Mouse (Mus musculus): ENCODE results near the gene Mindy4. TPM values are rescaled to one million over a fixed set of nuclear protein-coding genes. Genes with fewer than 3 reads are reported as not detected.

The Mindy4 gene
- polyA plus RNA-seq, 1 experiment from 2014 or later: 1.4 TPM

DNA sequence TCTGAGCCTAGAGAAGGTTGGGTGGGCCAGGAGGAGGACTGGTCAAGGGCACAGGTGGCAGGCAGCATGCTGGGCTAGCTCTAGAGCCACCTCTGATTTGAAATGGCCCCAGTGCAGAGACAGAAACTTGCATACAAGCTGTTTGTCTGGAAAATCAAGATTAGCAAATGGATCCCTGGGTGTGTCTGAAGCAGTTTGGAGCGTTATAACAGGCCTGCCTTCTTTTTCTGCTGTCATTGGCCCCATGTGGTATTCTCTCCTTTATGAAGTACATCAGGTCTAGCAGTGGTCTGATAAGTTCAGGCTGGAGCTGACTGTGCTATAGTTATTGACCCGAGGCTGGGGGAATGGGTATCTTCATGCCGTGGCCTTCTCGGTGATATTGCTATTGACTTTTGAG, 110.7 kb downstream of the Mindy4 start:
- no peaks in the 10 kb centered on the region for H3K36me3 ChIP-seq
- peak overlapping the region; percentile 15; the same call in 1 of the 2 replicates for H3K9ac ChIP-seq
- no peak for DNase-seq
- peak overlapping the region; percentile 70 for H3K27ac ChIP-seq
- H3K4me2 ChIP-seq: no peak overlapping the region
- H3K27me3 ChIP-seq: no peaks in the 10 kb centered on the region
- peak; percentile 83 for ATAC-seq (ENCODE audit: low read depth)
- WGBS (ENCODE audit: insufficient replicate concordance): 24% methylated on average over 4 of the region's 4 CpGs
- H3K4me1 ChIP-seq (replicated peaks): peaks cover 34% of the 10 kb centered on the region
- no peak overlapping the region for H3K4me3 ChIP-seq (replicated peaks)
- H3K9me3 ChIP-seq (replicated peaks): no peaks in the 10 kb centered on the region

DNA sequence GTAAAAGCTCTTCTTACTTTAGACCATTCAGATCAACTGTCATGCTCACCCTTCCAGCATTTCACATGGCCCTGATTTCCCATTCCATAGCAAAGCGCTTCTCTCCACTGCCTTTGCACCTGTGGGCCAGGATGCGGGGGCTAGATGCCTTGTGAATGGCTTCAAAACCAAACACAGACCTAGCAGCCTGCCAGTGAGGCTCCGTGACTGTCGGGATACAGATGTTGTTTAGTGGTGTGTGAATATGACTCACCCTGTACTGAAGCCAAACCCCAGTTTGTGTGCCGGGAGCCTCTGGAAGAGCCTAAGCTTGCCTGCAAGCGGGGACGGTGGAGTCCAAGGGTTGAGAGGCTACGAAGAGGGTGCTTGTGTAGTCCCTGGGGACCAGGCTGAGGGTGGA, 111.4 kb downstream of the Mindy4 start:
- H3K27me3 ChIP-seq: no peaks in the 10 kb centered on the region
- no peaks in the 10 kb centered on the region for H3K36me3 ChIP-seq
- no peak overlapping the region for H3K9ac ChIP-seq
- ATAC-seq (ENCODE audit: low read depth): no peak
- WGBS (ENCODE audit: insufficient replicate concordance): 84% methylated on average over 8 of the region's 8 CpGs
- H3K4me3 ChIP-seq (replicated peaks): no peak overlapping the region
- H3K9me3 ChIP-seq (replicated peaks): no peaks in the 10 kb centered on the region
- H3K4me2 ChIP-seq: no peak overlapping the region
- no peak for DNase-seq
- H3K4me1 ChIP-seq (replicated peaks): peaks cover 41% of the 10 kb centered on the region
- H3K27ac ChIP-seq: peak overlapping the region; percentile 70

DNA sequence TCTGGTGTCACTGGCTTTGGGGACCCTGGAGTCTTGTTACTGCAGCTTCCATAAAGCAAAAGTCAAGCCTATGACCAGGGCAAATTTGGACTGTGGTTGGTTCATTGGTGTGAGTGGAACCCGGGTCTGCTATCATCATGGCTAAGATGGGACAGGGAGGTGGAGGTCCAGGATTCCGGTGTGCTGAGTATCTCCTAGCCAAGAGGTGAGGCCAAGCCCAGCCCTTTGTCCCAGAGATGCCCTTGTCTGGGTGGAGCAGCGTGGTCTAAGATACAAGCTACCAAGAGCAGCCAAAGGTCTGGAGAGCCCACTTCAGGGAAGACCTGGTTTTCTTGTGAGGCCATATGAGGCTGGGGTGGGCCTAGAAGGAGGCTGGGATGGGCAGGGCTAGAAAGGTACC, 115.4 kb downstream of the Mindy4 start:
- no peak overlapping the region for H3K27ac ChIP-seq
- peaks cover 67% of the 10 kb centered on the region for H3K4me1 ChIP-seq (replicated peaks)
- no peak overlapping the region for H3K9ac ChIP-seq
- ATAC-seq (ENCODE audit: low read depth) (no peak), DNase-seq (no peak)
- no peaks in the 10 kb centered on the region for H3K27me3 ChIP-seq
- no peak overlapping the region for H3K4me3 ChIP-seq (replicated peaks)
- whole genome bisulfite sequencing (ENCODE audit: insufficient replicate concordance): 78% methylated on average over 3 of the region's 3 CpGs
- no peaks in the 10 kb centered on the region for H3K9me3 ChIP-seq (replicated peaks)
- H3K36me3 ChIP-seq: no peaks in the 10 kb centered on the region
- H3K4me2 ChIP-seq: no peak overlapping the region

DNA sequence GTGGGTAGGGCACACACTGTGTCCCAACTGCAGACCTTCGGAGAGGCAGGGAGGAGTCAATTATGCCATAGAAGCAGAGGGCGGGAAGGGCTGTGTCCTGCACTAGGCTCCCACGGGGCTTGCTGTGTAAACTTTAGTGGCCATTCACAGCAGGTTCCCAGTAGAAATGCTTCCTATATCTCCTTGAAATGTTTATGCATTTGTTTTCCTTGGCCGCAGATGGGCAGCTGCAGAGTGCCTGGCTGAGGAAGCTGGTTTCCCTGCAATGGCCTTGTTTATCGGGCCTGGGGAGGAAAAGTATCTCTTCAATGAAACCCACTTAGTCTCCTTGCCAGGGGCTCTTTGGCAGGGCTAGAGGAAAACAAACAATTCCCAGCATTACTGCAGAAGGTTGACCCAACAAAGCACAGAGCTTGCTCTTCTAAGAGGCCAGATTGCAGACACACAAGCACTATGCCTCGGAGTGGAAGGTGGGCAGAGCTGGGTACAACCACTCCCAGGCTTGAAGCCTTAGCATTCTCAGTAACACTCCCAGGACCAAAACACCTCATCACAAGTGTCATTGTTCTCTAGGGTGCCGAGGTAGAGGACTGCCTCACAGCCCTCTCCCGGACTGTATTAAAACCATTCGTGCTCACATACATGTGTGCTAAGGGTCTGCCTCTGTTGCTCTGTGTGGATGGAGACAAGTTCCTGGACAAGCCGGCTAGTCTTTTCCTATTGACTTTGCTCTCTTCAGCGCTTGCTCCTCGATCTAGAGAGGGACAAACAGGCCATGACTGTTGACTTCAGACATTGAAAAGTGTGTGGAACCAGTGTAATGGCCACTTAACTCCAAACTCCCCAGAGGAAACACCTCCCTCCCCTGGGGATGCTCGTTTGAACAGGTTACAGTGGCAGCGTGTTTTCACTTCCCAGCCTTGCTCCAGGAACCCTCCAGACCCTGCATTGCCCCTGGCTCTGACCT, 116.7 kb downstream of the Mindy4 start:
- H3K9me3 ChIP-seq (replicated peaks): no peaks in the 10 kb centered on the region
- H3K27ac ChIP-seq: peak overlapping the region; percentile 85
- 75% methylated on average over 14 of the region's 14 CpGs for WGBS (ENCODE audit: insufficient replicate concordance)
- ATAC-seq (ENCODE audit: low read depth) (no peak), DNase-seq (no peak)
- no peak overlapping the region for H3K4me3 ChIP-seq (replicated peaks)
- H3K27me3 ChIP-seq: no peaks in the 10 kb centered on the region
- H3K9ac ChIP-seq: peak overlapping the region; percentile 23
- H3K4me2 ChIP-seq: no peak overlapping the region
- peaks cover 67% of the 10 kb centered on the region for H3K4me1 ChIP-seq (replicated peaks)
- H3K36me3 ChIP-seq: no peaks in the 10 kb centered on the region

DNA sequence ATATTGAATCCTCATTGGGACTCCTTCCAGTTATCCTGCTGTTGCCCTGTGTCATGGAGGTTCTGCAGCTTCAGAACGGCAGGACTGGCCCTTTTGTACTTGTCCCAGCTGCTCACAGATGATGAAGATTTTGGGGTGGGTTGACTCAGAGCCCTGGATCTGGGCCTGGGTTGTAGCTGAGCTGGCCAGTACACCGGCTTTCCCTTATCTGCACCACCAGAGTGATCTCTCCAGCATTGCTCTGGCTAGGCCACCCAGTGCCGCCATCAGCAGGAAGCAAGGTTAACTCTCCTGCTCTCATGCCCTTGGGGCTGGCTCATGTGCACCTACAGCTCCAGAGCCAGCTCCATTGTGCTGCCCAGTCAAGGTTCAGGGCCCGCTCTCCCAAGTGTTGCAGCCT, 117.7 kb downstream of the Mindy4 start:
- DNase-seq: no peak
- Histone ChIP-seq H3K27ac (peak overlapping the region; percentile 85), H3K9me3 (replicated peaks) (no peaks in the 10 kb centered on the region), H3K27me3 (no peaks in the 10 kb centered on the region), H3K4me3 (replicated peaks) (no peak overlapping the region), H3K36me3 (no peaks in the 10 kb centered on the region), H3K4me2 (peak overlapping the region; percentile 50), H3K4me1 (replicated peaks) (peaks cover 78% of the 10 kb centered on the region), H3K9ac (peak overlapping the region; percentile 67)
- 29% methylated on average over 4 of the region's 4 CpGs for WGBS (ENCODE audit: insufficient replicate concordance)
- peak; percentile 67 for ATAC-seq (ENCODE audit: low read depth)

DNA sequence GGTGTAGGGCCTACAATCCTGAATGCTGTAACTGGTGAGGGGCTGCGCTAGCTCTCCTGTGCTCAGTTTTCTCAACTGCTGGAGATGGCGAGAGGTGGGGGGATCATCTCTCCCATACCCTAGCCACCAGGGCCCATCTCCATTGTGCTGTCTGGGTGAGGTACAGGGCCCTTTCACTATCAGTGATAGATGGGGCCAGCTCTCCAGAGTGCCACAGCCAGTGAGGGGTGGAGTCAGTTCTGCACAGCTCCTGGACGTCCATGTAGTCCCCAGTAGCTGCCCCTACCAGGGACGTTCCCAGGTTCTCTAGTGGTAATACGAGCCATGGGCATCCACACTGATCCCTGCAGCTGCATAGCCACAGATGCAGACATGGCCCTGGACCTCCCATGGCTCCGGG, 118.3 kb downstream of the Mindy4 start:
- Histone ChIP-seq H3K36me3 (no peaks in the 10 kb centered on the region), H3K9ac (peak overlapping the region; percentile 67), H3K27me3 (no peaks in the 10 kb centered on the region), H3K9me3 (replicated peaks) (no peaks in the 10 kb centered on the region), H3K4me1 (replicated peaks) (peaks cover 84% of the 10 kb centered on the region), H3K4me3 (replicated peaks) (no peak overlapping the region), H3K27ac (peak overlapping the region; percentile 85), H3K4me2 (peak overlapping the region; percentile 50)
- ATAC-seq (ENCODE audit: low read depth) (peak; percentile 73), DNase-seq (no peak)
- 34% methylated on average over 6 of the region's 6 CpGs for WGBS (ENCODE audit: insufficient replicate concordance)

DNA sequence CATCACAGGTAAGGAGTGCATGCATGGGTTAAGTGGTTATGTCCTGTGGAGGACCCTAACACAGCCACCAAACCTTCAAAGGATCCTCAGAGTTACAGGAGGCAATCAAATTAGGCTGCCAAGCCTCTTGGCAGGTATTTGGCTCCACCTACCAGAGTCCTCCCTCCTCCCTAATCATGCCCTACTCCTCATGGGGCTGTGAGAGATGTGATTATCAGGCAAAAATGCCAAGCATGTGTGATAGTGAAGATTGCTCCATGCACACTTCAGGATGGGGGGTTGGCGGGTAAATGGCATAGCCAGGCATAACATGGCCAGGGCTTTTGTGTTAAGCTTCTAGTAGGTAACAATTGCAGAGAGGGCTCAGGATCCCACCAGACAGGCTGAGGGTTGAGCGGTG, 119.8 kb downstream of the Mindy4 start:
- Histone ChIP-seq H3K36me3 (no peaks in the 10 kb centered on the region), H3K4me2 (peak overlapping the region; percentile 62), H3K27ac (peak overlapping the region; percentile 96), H3K4me1 (replicated peaks) (peaks cover 98% of the 10 kb centered on the region), H3K4me3 (replicated peaks) (peak overlapping the region; percentile 35), H3K9me3 (replicated peaks) (no peaks in the 10 kb centered on the region), H3K9ac (peak overlapping the region; percentile 67), H3K27me3 (no peaks in the 10 kb centered on the region)
- DNase-seq (no peak), ATAC-seq (ENCODE audit: low read depth) (peak; percentile 47)
- WGBS (ENCODE audit: insufficient replicate concordance): 59% methylated on average over 2 of the region's 2 CpGs

DNA sequence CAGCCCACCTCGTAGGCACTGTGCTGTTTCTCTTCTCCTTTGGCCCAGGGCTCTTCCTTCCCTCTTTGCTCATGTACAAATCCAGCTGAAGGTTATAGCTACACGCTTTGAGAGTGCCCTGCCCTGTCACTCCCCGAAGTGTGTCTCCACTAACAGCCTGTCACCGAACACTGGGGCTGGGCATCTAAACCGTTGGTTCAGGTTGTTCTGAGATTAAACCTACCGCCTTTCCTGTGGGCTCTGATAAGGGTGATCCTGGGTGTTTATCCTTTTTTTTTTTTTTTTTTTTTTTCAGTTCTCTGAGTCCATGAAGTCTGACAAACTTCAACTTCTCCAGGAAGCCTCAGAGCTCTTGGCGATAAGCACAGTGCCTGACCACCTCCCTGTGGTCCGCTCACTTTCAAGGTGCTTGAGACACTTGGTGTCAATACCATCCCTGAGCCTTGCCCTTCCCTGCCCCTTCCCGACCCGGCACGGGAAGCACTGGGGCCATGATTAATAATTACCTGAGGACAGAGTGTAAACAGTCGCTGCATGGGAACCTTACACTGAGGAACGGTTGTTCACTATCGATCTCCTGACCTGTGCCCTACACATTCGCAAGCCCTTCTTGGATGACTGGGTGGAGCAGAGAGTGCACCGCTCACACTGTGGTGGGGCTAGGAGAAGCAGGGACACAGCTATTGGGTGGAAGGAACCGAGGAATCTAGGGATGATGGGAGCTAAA, 120.9 kb downstream of the Mindy4 start:
- Histone ChIP-seq H3K4me2 (peak overlapping the region; percentile 62), H3K9me3 (replicated peaks) (no peaks in the 10 kb centered on the region), H3K27ac (peak overlapping the region; percentile 96), H3K27me3 (no peaks in the 10 kb centered on the region), H3K4me3 (replicated peaks) (peak overlapping the region; percentile 35), H3K36me3 (no peaks in the 10 kb centered on the region), H3K9ac (peak overlapping the region; percentile 67), H3K4me1 (replicated peaks) (peaks cover 95% of the 10 kb centered on the region)
- 10% methylated on average over 17 of the region's 17 CpGs for WGBS (ENCODE audit: insufficient replicate concordance)
- peak; percentile 78 for DNase-seq
- ATAC-seq (ENCODE audit: low read depth): peak; percentile 72

DNA sequence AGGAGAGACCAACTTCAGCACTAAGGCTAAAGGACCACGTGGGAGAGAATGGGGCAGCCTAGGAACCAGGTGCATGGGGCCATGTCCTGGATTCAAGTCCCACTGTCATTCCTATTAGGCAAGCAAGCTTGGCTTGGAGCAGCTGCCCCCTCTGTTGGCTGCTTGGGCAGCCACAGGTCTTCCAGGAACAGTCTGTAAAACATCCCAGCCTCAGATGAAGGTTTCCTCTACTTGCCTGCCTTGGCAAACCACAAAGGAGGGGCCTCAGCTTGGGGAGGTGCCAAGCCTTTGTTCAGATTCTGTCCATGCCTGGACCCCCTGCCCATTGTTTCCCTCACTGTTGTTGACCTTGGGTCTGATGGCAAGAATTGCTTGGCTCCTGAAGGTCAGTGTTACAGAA, 121.6 kb downstream of the Mindy4 start:
- H3K27me3 ChIP-seq: 0 out of 2 replicates have a peak, but pooled peaks cover 1% of the 10 kb centered on the region
- peak overlapping the region; percentile 67 for H3K9ac ChIP-seq
- H3K4me3 ChIP-seq (replicated peaks): no peak overlapping the region
- peaks cover 87% of the 10 kb centered on the region for H3K4me1 ChIP-seq (replicated peaks)
- ATAC-seq (ENCODE audit: low read depth) (no peak), DNase-seq (no peak)
- H3K27ac ChIP-seq: peak overlapping the region; percentile 96
- WGBS (ENCODE audit: insufficient replicate concordance): 33% methylated on average over 1 of the region's 1 CpGs
- no peaks in the 10 kb centered on the region for H3K36me3 ChIP-seq
- no peaks in the 10 kb centered on the region for H3K9me3 ChIP-seq (replicated peaks)
- peak overlapping the region; percentile 62 for H3K4me2 ChIP-seq

DNA sequence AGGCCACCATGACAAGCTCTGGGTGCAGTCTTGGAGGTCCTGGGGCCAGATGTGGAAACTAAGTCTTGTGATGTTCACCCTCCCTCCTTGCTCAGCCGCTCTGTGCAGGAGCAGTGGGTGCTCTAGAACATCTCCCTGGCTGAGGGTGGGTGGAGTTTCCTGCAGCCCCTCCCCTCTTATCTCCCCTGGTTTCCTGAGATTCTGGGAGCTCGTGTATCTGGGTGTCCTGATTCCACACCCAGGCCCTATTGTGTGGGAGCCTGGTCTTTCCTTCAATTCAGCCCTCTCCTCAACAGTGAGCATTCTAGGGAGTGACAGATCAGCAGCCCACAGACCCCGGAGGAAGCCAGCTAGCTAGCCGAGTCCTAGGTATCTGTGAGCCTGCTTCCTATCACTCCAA, 123.1 kb downstream of the Mindy4 start:
- DNase-seq (peak; percentile 63), ATAC-seq (ENCODE audit: low read depth) (peak; percentile 13)
- H3K9me3 ChIP-seq (replicated peaks): no peaks in the 10 kb centered on the region
- no peak overlapping the region for H3K4me3 ChIP-seq (replicated peaks)
- peak overlapping the region; percentile 27; the same call in 1 of the 2 replicates for H3K4me2 ChIP-seq
- H3K9ac ChIP-seq: peak overlapping the region; percentile 19; the same call in 1 of the 2 replicates
- peak overlapping the region; percentile 25; the same call in 1 of the 2 replicates for H3K27ac ChIP-seq
- H3K36me3 ChIP-seq: no peaks in the 10 kb centered on the region
- WGBS (ENCODE audit: insufficient replicate concordance): 7% methylated on average over 4 of the region's 4 CpGs
- peaks cover 76% of the 10 kb centered on the region for H3K4me1 ChIP-seq (replicated peaks)
- peaks cover 7% of the 10 kb centered on the region; the same call in 1 of the 2 replicates for H3K27me3 ChIP-seq

DNA sequence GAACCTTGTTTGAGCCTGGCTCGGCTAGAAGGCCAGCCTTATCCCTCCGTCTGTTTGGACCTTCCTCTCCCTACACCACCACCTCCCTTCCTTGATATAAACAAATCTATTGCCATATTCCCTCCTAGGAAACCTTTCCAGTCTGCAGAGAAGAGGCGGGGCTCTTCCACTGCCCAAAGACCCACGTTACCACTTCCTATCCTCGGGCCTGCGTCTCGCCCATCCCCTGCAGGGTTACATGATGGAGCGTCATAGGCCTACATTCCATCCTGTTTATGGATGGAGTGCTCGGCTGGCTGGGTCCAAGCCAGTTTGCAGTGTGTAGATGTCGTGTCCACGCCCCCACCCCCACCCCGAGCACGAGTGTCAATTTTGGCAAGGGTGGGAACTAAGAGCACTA, 124.1 kb downstream of the Mindy4 start:
- DNase-seq (no peak), ATAC-seq (ENCODE audit: low read depth) (no peak)
- Histone ChIP-seq H3K4me2 (no peak overlapping the region), H3K9ac (no peak overlapping the region), H3K9me3 (replicated peaks) (no peaks in the 10 kb centered on the region), H3K4me3 (replicated peaks) (no peak overlapping the region), H3K27me3 (peaks cover 7% of the 10 kb centered on the region; the same call in 1 of the 2 replicates), H3K27ac (peak overlapping the region; percentile 25; the same call in 1 of the 2 replicates), H3K4me1 (replicated peaks) (peaks cover 76% of the 10 kb centered on the region), H3K36me3 (no peaks in the 10 kb centered on the region)
- 58% methylated on average over 13 of the region's 13 CpGs for WGBS (ENCODE audit: insufficient replicate concordance)

Data from liver, embryonic 13.5 days (tissue).